Mouse (Mus musculus) embryonic fibroblast, embryonic 13.5 days (primary cell): ENCODE measurements around the gene Rap1b.

Experiments
- CTCF ChIP-seq: IDR thresholded peaks from 2 replicates; pipeline ENCODE4 v1.5.1; 2011; ENCODE audit warnings: mild to moderate bottlenecking, control low read depth, low read length, moderate library complexity, borderline replicate concordance; ENCODE audit not compliant: insufficient read depth
- POLR2A ChIP-seq: IDR thresholded peaks from 2 replicates; pipeline ENCODE4 v1.6.1; 2011; ENCODE audit warnings: low read depth, mild to moderate bottlenecking, control low read depth, low read length, moderate library complexity

DNA sequence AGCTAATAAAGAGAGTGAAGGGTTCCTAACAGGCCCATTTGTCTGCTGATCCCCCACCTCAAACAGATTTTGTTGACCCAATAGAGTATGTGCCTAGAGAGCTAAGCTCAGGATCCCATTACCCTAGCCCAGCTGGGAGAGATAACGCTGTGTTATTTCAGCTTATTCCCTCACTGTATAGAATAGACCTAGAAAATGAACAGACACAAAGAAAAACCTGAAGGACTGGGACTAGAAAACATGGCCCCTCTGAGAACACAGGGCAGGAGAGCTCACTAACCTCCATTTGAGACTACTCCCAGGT lies 71.1 kb downstream of the Rap1b start:
- TF ChIP-seq CTCF: no peak
- TF ChIP-seq POLR2A: no peak
